Mouse (Mus musculus): ENCODE measurements around the gene Rasgef1c.

Rasgef1c gene

GRCm38 (mm10) chr11:50024833-50025720 lies 123.4 kb downstream of the Rasgef1c start, which contains the start of gene Rnf130:
TSS of gene Rnf130 (plus strand) at chr11:50025346.
- peak; percentile 94 for DNase-seq (ENCODE audit: low spot score)

GRCm38 (mm10) chr11:50025721-50026520 lies 124.3 kb downstream of the Rasgef1c start:
- DNase-seq (ENCODE audit: low spot score): no peak

- peak; percentile 42 for DNase-seq (ENCODE audit: low spot score)
Measured at GRCm38 (mm10) chr11:50026521-50027090, 125.0 kb downstream of the Rasgef1c start.

GRCm38 (mm10) chr11:50028416-50028815 lies 126.8 kb downstream of the Rasgef1c start:
- DNase-seq (ENCODE audit: low spot score): no peak

Measured in lung, postnatal 25 days (tissue).